Mouse (Mus musculus): ENCODE results near the gene Tnxb.
A peak's percentile ranks its signal among the peaks of the same experiment; 100 is the strongest.

Gene Tnxb

GRCm38 (mm10) chr17:34659897-34660214 is 10.5 kb upstream of the Tnxb start:
- DNase-seq (ENCODE audit: low spot score): no peak

GRCm38 (mm10) chr17:34660259-34660820 is 10.0 kb upstream of the Tnxb start:
- no peak for DNase-seq (ENCODE audit: low spot score)

DNA sequence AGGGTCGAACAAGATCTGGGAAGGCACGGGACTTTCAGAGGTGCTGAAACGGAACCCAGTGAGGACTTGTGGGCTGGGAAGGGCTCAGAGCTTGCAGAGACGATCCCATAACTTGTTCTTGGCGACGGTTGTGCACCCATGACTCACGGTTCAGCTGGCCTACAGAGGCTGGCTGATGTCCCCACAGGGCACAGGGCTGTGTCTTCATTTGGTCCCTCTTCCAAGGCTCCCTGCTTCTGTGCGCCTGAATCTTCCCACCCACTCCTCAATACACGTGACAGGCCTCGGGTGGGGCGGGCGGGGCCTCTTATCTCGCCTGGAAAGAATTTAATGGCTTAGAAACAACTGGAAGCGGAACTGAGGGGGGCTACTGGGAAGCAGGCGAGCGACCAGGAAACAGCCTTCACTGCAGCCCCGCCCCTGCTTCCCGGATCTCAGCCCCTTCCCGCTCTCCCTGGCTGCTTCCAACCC is 9.2 kb upstream of the Tnxb start:
- DNase-seq (ENCODE audit: low spot score): no peak

GRCm38 (mm10) chr17:34662468-34662867 is 7.9 kb upstream of the Tnxb start:
- DNase-seq (ENCODE audit: low spot score): no peak

DNA sequence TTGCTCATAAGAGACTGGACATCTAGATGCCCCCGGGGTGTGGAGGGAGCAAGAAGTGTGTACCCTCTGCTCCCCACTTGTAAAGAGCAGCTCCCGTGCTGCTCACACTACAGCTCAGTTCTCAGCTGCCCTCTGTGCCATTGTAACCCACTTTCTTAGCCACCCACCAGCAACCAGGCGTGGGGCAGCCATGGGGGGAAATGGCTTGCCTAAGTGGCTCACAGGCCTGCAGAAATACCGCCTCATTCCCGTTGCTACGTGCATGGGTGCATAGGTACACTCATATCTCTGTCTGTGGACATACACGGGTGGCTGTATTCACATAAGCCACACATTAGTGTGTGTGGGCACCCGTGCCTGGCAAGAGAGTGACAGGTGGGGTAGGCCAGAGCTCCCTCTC is 7.4 kb upstream of the Tnxb start:
- no peak for DNase-seq (ENCODE audit: low spot score)

DNA sequence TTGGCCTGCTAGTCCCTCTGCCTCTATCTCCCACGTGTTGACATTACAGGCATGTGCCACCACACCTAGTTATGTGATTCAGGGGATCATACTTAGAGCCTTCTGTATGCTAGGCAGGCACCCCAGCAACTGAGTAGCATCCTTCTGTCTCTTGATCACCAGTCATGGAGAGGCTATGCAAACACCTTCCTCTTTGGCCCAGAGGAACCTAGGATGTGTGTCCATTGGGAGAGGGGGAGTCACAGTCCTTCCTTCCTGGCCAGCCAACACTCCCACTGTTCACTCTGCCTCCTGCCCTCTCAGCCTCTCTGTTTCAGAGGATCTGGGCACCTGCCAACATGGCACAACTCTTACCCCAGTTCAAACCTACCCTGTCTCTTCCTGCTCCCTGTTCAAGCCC is 6.8 kb upstream of the Tnxb start:
- DNase-seq (ENCODE audit: low spot score): no peak

DNA sequence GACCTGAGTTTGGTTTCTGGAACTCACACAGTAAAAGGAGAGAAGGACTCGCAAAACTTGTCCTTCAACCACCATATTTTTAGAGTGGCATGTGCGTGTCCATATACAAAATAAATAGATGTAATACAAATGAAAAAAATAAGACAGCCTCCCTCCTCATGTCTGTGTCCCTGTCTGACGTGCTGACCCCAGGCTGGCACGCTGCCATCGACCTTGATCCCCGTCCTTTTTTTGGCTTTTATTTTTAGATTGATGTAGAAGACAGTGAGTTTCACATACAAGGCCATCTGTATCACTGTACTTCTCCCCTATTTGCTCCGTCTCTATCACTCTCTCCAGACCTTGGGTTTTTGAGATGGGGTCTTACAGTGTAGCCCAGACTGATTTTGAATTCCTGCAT is 5.9 kb upstream of the Tnxb start:
- no peak for DNase-seq (ENCODE audit: low spot score)

DNA sequence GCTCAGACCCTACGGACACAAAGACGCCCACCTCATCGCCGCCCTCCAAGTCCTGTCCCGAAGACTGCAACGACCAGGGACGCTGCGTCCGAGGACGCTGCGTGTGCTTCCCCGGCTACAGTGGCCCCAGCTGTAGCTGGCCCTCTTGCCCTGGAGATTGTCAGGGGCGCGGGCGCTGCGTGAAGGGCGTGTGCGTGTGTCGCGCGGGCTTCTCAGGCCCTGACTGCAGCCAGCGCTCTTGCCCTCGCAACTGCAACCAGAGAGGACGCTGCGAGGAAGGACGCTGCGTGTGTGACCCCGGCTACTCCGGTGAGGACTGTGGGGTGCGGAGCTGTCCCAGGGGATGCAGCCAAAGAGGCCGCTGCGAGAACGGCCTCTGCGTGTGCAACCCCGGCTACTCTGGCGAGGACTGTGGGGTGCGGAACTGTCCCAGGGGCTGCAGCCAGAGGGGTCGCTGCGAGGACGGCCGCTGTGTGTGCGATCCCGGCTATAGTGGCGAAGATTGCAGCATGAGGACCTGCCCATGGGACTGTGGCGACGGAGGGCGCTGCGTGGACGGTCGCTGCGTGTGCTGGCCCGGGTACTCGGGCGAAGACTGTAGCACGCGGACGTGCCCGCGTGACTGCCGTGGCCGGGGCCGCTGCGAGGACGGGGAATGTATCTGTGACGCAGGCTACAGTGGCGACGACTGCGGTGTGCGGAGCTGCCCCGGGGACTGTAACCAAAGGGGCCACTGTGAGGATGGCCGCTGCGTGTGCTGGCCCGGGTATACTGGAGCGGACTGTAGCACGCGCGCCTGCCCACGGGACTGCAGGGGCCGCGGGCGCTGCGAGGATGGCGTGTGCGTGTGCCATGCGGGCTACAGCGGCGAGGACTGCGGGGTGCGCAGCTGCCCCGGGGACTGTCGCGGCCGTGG is 1.1 kb downstream of the Tnxb start:
- DNase-seq (ENCODE audit: low spot score): no peak

DNA sequence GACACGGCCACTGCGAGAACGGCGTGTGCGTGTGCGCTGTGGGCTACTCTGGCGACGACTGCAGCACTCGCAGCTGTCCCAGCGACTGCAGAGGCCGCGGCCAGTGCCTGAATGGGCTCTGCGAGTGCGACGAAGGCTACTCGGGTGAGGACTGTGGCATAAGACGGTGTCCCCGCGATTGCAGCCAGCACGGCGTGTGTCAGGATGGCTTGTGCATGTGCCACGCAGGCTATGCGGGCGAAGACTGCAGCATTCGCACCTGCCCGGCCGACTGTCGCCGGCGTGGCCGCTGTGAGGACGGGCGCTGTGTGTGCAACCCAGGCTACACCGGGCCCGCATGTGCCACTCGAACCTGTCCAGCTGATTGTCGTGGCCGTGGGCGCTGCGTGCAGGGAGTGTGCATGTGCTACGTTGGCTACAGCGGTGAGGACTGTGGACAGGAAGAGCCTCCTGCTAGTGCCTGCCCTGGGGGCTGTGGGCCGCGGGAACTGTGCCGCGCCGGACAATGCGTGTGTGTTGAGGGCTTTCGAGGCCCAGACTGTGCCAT is 2.0 kb downstream of the Tnxb start:
- no peak for DNase-seq (ENCODE audit: low spot score)

DNA sequence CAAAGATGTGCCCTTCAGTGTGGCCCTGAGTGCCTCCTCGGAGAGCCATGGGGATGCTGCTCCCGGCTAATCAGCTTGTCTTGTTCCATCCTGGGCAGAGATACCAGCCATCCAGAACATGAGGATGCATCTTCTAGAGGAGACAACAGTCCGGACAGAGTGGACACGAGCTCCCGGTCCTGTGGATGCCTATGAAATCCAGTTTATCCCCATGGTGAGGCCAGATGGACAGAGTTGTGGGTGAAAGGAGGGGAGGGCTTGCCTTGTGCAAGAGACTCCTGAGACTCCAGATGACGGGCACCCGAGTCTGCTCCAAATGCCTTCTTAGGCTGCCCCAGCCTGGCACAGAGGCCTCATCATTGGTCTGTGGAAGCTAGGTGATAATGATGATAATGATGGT is 2.8 kb downstream of the Tnxb start:
- no peak for DNase-seq (ENCODE audit: low spot score)

GRCm38 (mm10) chr17:34674524-34675204 is 4.3 kb downstream of the Tnxb start:
- no peak for DNase-seq (ENCODE audit: low spot score)

GRCm38 (mm10) chr17:34675205-34676092 is 5.1 kb downstream of the Tnxb start:
- no peak for DNase-seq (ENCODE audit: low spot score)

DNA sequence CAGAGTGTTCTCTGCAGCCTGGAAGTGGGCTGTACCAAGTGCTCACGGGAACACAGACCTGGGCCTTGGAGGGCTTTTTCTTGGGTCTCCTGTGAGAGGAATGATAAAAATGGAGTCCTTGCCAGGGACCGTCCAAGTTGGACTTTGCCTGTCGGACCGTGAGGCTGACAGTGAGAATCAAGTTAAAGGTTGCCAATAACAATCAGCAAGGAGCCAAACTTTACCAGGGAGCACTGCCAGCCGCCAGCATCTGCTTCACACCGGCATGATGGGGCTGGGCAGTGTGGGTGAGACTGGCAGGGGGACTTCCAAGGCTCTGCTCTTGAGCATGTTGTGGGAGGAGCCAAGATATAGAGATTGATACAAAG is 5.7 kb downstream of the Tnxb start:
- DNase-seq (ENCODE audit: low spot score): no peak

DNA sequence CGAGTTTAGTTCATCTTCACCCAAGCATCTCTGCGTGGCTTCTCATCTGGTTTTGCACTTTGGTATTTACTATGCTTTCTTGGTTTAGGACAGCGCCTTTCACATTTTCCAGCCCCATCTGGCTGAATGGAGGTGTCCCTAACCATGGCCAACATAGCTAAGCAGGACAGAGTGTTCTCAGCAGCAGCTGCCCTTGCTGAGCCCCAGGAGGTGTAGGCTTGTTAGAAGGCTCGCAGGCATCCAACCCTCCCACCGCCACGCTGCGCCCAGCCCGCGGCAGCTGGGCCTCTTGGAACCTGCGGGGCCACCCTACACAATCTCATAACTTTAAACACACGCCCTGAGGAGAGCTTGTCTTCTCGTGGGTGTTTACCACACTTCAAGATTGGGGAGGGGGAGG is 6.3 kb downstream of the Tnxb start:
- peak; percentile 71 for DNase-seq (ENCODE audit: low spot score)

GRCm38 (mm10) chr17:34680191-34680590 is 9.9 kb downstream of the Tnxb start:
- no peak for DNase-seq (ENCODE audit: low spot score)

DNA sequence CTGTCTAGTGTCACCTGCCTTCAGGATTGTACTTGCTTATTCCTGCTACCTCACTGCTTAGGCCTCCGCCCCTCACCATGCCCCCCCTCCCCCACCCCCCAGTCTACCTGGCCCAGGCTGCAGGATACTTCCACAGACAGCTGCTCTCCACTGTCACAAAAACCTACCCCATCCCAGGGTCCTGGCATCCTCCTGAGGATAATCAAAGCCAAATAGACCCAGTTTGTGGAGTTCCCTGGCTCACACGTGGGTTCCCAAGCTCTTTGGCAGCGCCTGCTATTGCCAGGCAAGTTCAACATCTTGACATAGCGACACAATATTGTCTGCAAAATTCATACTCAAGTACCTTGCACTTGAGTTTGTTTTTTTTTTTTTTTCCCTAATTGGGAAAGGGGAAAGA is 10.3 kb downstream of the Tnxb start:
- DNase-seq (ENCODE audit: low spot score): no peak

GRCm38 (mm10) chr17:34681132-34681571 is 10.8 kb downstream of the Tnxb start:
- peak; percentile 56 for DNase-seq (ENCODE audit: low spot score)

DNA sequence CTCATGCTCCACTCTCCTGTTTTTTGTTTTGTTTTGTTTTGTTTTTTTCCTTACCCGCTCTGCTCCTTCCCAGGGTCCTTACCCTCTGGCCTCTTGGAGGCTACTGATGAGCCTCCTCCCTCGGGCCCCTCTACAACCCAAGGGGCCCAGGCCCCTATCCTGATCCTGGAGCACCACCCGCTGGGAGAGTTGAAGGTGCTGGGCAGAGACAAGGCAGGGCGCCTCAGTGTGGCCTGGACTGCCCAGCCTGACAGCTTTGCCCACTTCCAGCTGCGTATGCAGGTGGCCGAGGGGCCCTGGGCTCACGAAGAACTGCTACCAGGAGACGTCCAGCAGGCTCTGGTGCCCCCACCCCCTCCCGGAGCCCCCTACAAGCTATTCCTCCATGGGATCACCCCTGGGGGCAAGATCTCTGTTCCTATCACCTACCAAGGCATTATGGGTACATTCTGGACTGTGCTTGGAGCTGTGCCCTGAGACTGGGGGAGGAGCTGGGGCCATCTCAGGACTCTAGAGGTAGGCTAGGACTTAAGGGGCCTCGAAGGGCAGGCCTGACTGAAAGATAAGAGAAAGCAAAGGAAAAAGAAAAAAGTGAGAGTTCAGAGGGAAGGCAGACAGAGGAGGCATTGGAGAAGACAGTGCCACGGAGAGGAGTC is 11.7 kb downstream of the Tnxb start:
- peak; percentile 45 for DNase-seq (ENCODE audit: low spot score)

GRCm38 (mm10) chr17:34683179-34683578 is 12.8 kb downstream of the Tnxb start:
- no peak for DNase-seq (ENCODE audit: low spot score)

GRCm38 (mm10) chr17:34683686-34684220 is 13.4 kb downstream of the Tnxb start:
- no peak for DNase-seq (ENCODE audit: low spot score)
